Mouse (Mus musculus): ENCODE data around the gene Hfe. TPM values are rescaled to one million over a fixed set of nuclear protein-coding genes. Genes with fewer than 3 reads are reported as not detected.

Hfe gene
- 45.6 and 144 TPM in 2 replicates for polyA plus RNA-seq (2012; rRNA removed; ENCODE audit: low replicate concordance)

GRCm38 (mm10) chr13:23710374-23711089, at the start of gene Hfe:
Gene Hfe (minus strand): TSS chr13:23710854.

GRCm38 (mm10) chr13:23756790-23757189, 46.1 kb upstream of the Hfe start, which contains the start of gene Hist1h4b:
Gene Hist1h4b (plus strand): TSS chr13:23757013.

GRCm38 (mm10) chr13:23752067-23752741, 41.5 kb upstream of the Hfe start, which contains the start of gene Hist1h3b:
Gene Hist1h3b (plus strand): TSS chr13:23752267.

GRCm38 (mm10) chr13:23750839-23751477, 40.3 kb upstream of the Hfe start, which contains the start of gene Hist1h2ab:
Gene Hist1h2ab (plus strand): TSS chr13:23751126.

GRCm38 (mm10) chr13:23746201-23747080, 35.8 kb upstream of the Hfe start, which contains the start of gene Hist1h2bb:
Gene Hist1h2bb (plus strand): TSS chr13:23746734.

GRCm38 (mm10) chr13:23745381-23746161, 34.9 kb upstream of the Hfe start, which contains the start of gene Hist1h3c:
Gene Hist1h3c (minus strand): TSS chr13:23745602.

GRCm38 (mm10) chr13:23738677-23739068, 28.0 kb upstream of the Hfe start, which contains the start of gene Hist1h1c:
Gene Hist1h1c (plus strand): TSS chr13:23738808.

GRCm38 (mm10) chr13:23698300-23698693, 12.4 kb downstream of the Hfe start, which contains the start of gene Hist1h4c:
Gene Hist1h4c (minus strand): TSS chr13:23698454.

GRCm38 (mm10) chr13:23695514-23695913, 15.1 kb downstream of the Hfe start, which contains the start of gene Hist1h1t:
Gene Hist1h1t (plus strand): TSS chr13:23695814.

GRCm38 (mm10) chr13:23683755-23684281, 26.8 kb downstream of the Hfe start, which contains the start of the genes Hist1h2ac and Hist1h2bc:
Gene Hist1h2ac (minus strand): TSS chr13:23683948.
Gene Hist1h2bc (plus strand): TSS chr13:23684199.

Other genes starting within 250 kb of the Hfe start
- not detected in 2 replicates for gene Btn1a1, start 245.0 kb downstream of the Hfe start, polyA plus RNA-seq (2012; rRNA removed; ENCODE audit: low replicate concordance)
- not detected in 2 replicates for gene Btn2a2, start 222.0 kb downstream of the Hfe start, polyA plus RNA-seq (2012; rRNA removed; ENCODE audit: low replicate concordance)
- gene Hist1h4h, start 179.8 kb downstream of the Hfe start, polyA plus RNA-seq (2012; rRNA removed; ENCODE audit: low replicate concordance) = 57.5 and 141 TPM in 2 replicates
- gene Hist1h2af, start 176.9 kb downstream of the Hfe start, polyA plus RNA-seq (2012; rRNA removed; ENCODE audit: low replicate concordance) = 3.5 and 114 TPM in 2 replicates
- gene Hist1h3g, start 175.4 kb downstream of the Hfe start, polyA plus RNA-seq (2012; rRNA removed; ENCODE audit: low replicate concordance) = 1.4 and 14.2 TPM in 2 replicates
- 0.62 and 1.6 TPM in 2 replicates for gene Hist1h2bh, start 167.5 kb downstream of the Hfe start, polyA plus RNA-seq (2012; rRNA removed; ENCODE audit: low replicate concordance)
- gene Hist1h3f, start 166.8 kb downstream of the Hfe start, polyA plus RNA-seq (2012; rRNA removed; ENCODE audit: low replicate concordance) = 2.2 and 3.5 TPM in 2 replicates
- 1.6 and 10.0 TPM in 2 replicates for gene Hist1h4f, start 159.2 kb downstream of the Hfe start, polyA plus RNA-seq (2012; rRNA removed; ENCODE audit: low replicate concordance)
- 0.19 and 0.29 TPM in 2 replicates for gene Hist1h1d, start 157.6 kb downstream of the Hfe start, polyA plus RNA-seq (2012; rRNA removed; ENCODE audit: low replicate concordance)
- gene Hist1h3e, start 148.5 kb downstream of the Hfe start, polyA plus RNA-seq (2012; rRNA removed; ENCODE audit: low replicate concordance) = 4.3 and 14.6 TPM in 2 replicates
- 0.97 and 6.5 TPM in 2 replicates for gene Hist1h2ae, start 139.6 kb downstream of the Hfe start, polyA plus RNA-seq (2012; rRNA removed; ENCODE audit: low replicate concordance)
- gene Hist1h2bg, start 139.5 kb downstream of the Hfe start, polyA plus RNA-seq (2012; rRNA removed; ENCODE audit: low replicate concordance) = 13.0 and 39.0 TPM in 2 replicates
- gene Hist1h2bf, start 136.7 kb downstream of the Hfe start, polyA plus RNA-seq (2012; rRNA removed; ENCODE audit: low replicate concordance) = 7.1 TPM in 1 of 2 replicates, not detected in the other
- gene Hist1h2ad, start 136.5 kb downstream of the Hfe start, polyA plus RNA-seq (2012; rRNA removed; ENCODE audit: low replicate concordance) = 1.2 and 2.4 TPM in 2 replicates
- gene Hist1h3d, start 135.1 kb downstream of the Hfe start, polyA plus RNA-seq (2012; rRNA removed; ENCODE audit: low replicate concordance) = 3.8 and 10.6 TPM in 2 replicates
- 3.8 and 10.8 TPM in 2 replicates for gene Hist1h4d, start 129.3 kb downstream of the Hfe start, polyA plus RNA-seq (2012; rRNA removed; ENCODE audit: low replicate concordance)
- 3.5 and 10.2 TPM in 2 replicates for gene Hist1h2be, start 89.7 kb downstream of the Hfe start, polyA plus RNA-seq (2012; rRNA removed; ENCODE audit: low replicate concordance)
- 2.3 and 5.0 TPM in 2 replicates for gene Hist1h1e, start 88.3 kb downstream of the Hfe start, polyA plus RNA-seq (2012; rRNA removed; ENCODE audit: low replicate concordance)
- 0.29 and 0.85 TPM in 2 replicates for gene Hist1h2ac, start 26.9 kb downstream of the Hfe start, polyA plus RNA-seq (2012; rRNA removed; ENCODE audit: low replicate concordance)
- gene Hist1h2bc, start 26.7 kb downstream of the Hfe start, polyA plus RNA-seq (2012; rRNA removed; ENCODE audit: low replicate concordance) = 245 and 394 TPM in 2 replicates
- gene Hist1h1t, start 15.0 kb downstream of the Hfe start, polyA plus RNA-seq (2012; rRNA removed; ENCODE audit: low replicate concordance) = not detected in 2 replicates
- gene Hist1h4c, start 12.4 kb downstream of the Hfe start, polyA plus RNA-seq (2012; rRNA removed; ENCODE audit: low replicate concordance) = 5.8 TPM in 2 replicates
- gene Hist1h1c, start 28.0 kb upstream of the Hfe start, polyA plus RNA-seq (2012; rRNA removed; ENCODE audit: low replicate concordance) = 73.0 and 92.8 TPM in 2 replicates
- 0.89 and 13.7 TPM in 2 replicates for gene Hist1h3c, start 34.7 kb upstream of the Hfe start, polyA plus RNA-seq (2012; rRNA removed; ENCODE audit: low replicate concordance)
- gene Hist1h2bb, start 35.9 kb upstream of the Hfe start, polyA plus RNA-seq (2012; rRNA removed; ENCODE audit: low replicate concordance) = 7.3 and 9.2 TPM in 2 replicates
- 1.4 and 13.7 TPM in 2 replicates for gene Hist1h2ab, start 40.3 kb upstream of the Hfe start, polyA plus RNA-seq (2012; rRNA removed; ENCODE audit: low replicate concordance)
- gene Hist1h3b, start 41.4 kb upstream of the Hfe start, polyA plus RNA-seq (2012; rRNA removed; ENCODE audit: low replicate concordance) = 2.3 and 17.2 TPM in 2 replicates
- gene Hist1h4b, start 46.2 kb upstream of the Hfe start, polyA plus RNA-seq (2012; rRNA removed; ENCODE audit: low replicate concordance) = 7.7 TPM in 1 of 2 replicates, not detected in the other
- 7.6 and 9.8 TPM in 2 replicates for gene Hist1h4a, start 50.4 kb upstream of the Hfe start, polyA plus RNA-seq (2012; rRNA removed; ENCODE audit: low replicate concordance)
- gene Hist1h3a, start 51.5 kb upstream of the Hfe start, polyA plus RNA-seq (2012; rRNA removed; ENCODE audit: low replicate concordance) = 1.3 and 14.9 TPM in 2 replicates
- 0.17 and 0.86 TPM in 2 replicates for gene Hist1h1a, start 52.8 kb upstream of the Hfe start, polyA plus RNA-seq (2012; rRNA removed; ENCODE audit: low replicate concordance)
- gene Trim38, start 59.1 kb upstream of the Hfe start, polyA plus RNA-seq (2012; rRNA removed; ENCODE audit: low replicate concordance) = 0.24 TPM in 1 of 2 replicates, not detected in the other
- gene Slc17a2, start 96.1 kb upstream of the Hfe start, polyA plus RNA-seq (2012; rRNA removed; ENCODE audit: low replicate concordance) = not detected in 2 replicates
- gene Slc17a3, start 128.6 kb upstream of the Hfe start, polyA plus RNA-seq (2012; rRNA removed; ENCODE audit: low replicate concordance) = not detected in 2 replicates
- not detected in 2 replicates for gene Slc17a1, start 156.9 kb upstream of the Hfe start, polyA plus RNA-seq (2012; rRNA removed; ENCODE audit: low replicate concordance)
- not detected in 2 replicates for gene Slc17a4, start 204.2 kb upstream of the Hfe start, polyA plus RNA-seq (2012; rRNA removed; ENCODE audit: low replicate concordance)
- not detected in 2 replicates for gene Hist1h2ba, start 223.3 kb upstream of the Hfe start, polyA plus RNA-seq (2012; rRNA removed; ENCODE audit: low replicate concordance)
- gene Hist1h2aa, start 223.6 kb upstream of the Hfe start, polyA plus RNA-seq (2012; rRNA removed; ENCODE audit: low replicate concordance) = not detected in 2 replicates

All from subcutaneous adipose tissue, adult 2 months (tissue).